Mouse (Mus musculus) hindbrain, embryonic 12.5 days (tissue): Measurements from ENCODE around the gene Psen2. TPM values are rescaled to one million over a fixed set of nuclear protein-coding genes. Genes with fewer than 3 reads are reported as not detected.

ENCODE experiments used
- ATAC-seq: fragments of 200-750 bp; cut with Nextera tagmentation; 2 replicates; pipeline ENCODE4 v1.8.0; 2017; ENCODE audit warnings: moderate TSS enrichment; ENCODE audit not compliant: low FRiP score
- H3K27ac ChIP-seq: fragments of 300-500 bp; sonication (generic); 2 replicates; pipeline ENCODE4 v1.5.1; 2016; ENCODE audit warnings: mild to moderate bottlenecking
- H3K27me3 ChIP-seq: fragments of 300-500 bp; sonication (generic); 2 replicates; pipeline ENCODE4 v1.6.1; 2016; ENCODE audit warnings: mild to moderate bottlenecking
- H3K36me3 ChIP-seq: fragments of 300-500 bp; sonication (generic); 2 replicates; pipeline ENCODE4 v1.6.1; 2016; ENCODE audit warnings: mild to moderate bottlenecking
- H3K4me1 ChIP-seq: fragments of 300-500 bp; sonication (generic); 2 replicates; pipeline ENCODE4 v1.6.1; 2016
- H3K4me2 ChIP-seq: fragments of 300-500 bp; sonication (generic); replicated peaks from 2 replicates; pipeline ENCODE4 v1.6.1; 2016; ENCODE audit warnings: mild to moderate bottlenecking
- H3K4me3 ChIP-seq: fragments of 300-500 bp; sonication (generic); 2 replicates; pipeline ENCODE4 v1.5.1; 2016; ENCODE audit warnings: mild to moderate bottlenecking
- H3K9ac ChIP-seq: fragments of 300-500 bp; sonication (generic); 2 replicates; pipeline ENCODE4 v1.6.1; 2016; ENCODE audit warnings: mild to moderate bottlenecking, moderate library complexity
- H3K9me3 ChIP-seq: fragments of 300-500 bp; sonication (generic); replicated peaks from 2 replicates; pipeline ENCODE4 v1.6.1; 2016; ENCODE audit warnings: mild to moderate bottlenecking
- WGBS: fragments of 180-500 bp; shearing (Covaris S2); methylation state at CpG from one replicate; pipeline ENCODE4 v1.1.7; 2016; 5-methylcytosine and 5-hydroxymethylcytosine counted together
- polyA plus RNA-seq: library from polyadenylated mRNA; unstranded; fragments of >200 nt; fragmentation: Nextera tagmentation; extraction: Ambion mirVana; gene quantifications from 2 replicates; pipeline ENCODE4 v1.2.1, GENCODE M21; 2016

Gene Psen2
- polyA plus RNA-seq, 1 experiment from 2014 or later, result 10.3 TPM

- Histone ChIP-seq H3K4me2 (peak overlapping the region; percentile 98), H3K4me1 (peaks cover 14% of the 10 kb centered on the region; the same call in 1 of the 2 replicates), H3K36me3 (no peaks in the 10 kb centered on the region), H3K27me3 (peaks cover 13% of the 10 kb centered on the region; the same call in 1 of the 2 replicates), H3K9me3 (no peaks in the 10 kb centered on the region), H3K4me3 (peak overlapping the region; percentile 79), H3K27ac (peak overlapping the region; percentile 55; the same call in 1 of the 2 replicates), H3K9ac (peak overlapping the region; percentile 85)
- peak; percentile 76 for ATAC-seq
- WGBS, result 2% methylated on average over 33 of the region's 33 CpGs
Measured at GRCm38 (mm10) chr1:180255294-180256117, 7.7 kb downstream of the Psen2 start.

GRCm38 (mm10) chr1:180254316-180254715 is 8.9 kb downstream of the Psen2 start:
- WGBS, result 89% methylated on average over 5 of the region's 5 CpGs
- no peak overlapping the region for H3K27ac ChIP-seq
- H3K4me2 ChIP-seq, result no peak overlapping the region
- no peaks in the 10 kb centered on the region for H3K9me3 ChIP-seq
- peaks cover 13% of the 10 kb centered on the region; the same call in 1 of the 2 replicates for H3K27me3 ChIP-seq
- H3K9ac ChIP-seq, result no peak overlapping the region
- no peak overlapping the region for H3K4me3 ChIP-seq
- H3K4me1 ChIP-seq, result peaks cover 21% of the 10 kb centered on the region
- no peak for ATAC-seq
- no peaks in the 10 kb centered on the region for H3K36me3 ChIP-seq

- no peaks in the 10 kb centered on the region for H3K36me3 ChIP-seq
- peaks cover 21% of the 10 kb centered on the region for H3K4me1 ChIP-seq
- no peak overlapping the region for H3K27ac ChIP-seq
- H3K4me3 ChIP-seq, result no peak overlapping the region
- no peak for ATAC-seq
- no peak overlapping the region for H3K9ac ChIP-seq
- H3K9me3 ChIP-seq, result no peaks in the 10 kb centered on the region
- WGBS, result 84% methylated on average over 11 of the region's 11 CpGs
- peaks cover 13% of the 10 kb centered on the region; the same call in 1 of the 2 replicates for H3K27me3 ChIP-seq
- no peak overlapping the region for H3K4me2 ChIP-seq
Measured at GRCm38 (mm10) chr1:180252656-180253190, 10.5 kb downstream of the Psen2 start.

- no peaks in the 10 kb centered on the region for H3K36me3 ChIP-seq
- ATAC-seq, result no peak
- H3K4me1 ChIP-seq, result peaks cover 19% of the 10 kb centered on the region
- no peak overlapping the region for H3K4me3 ChIP-seq
- no peak overlapping the region for H3K27ac ChIP-seq
- WGBS, result 49% methylated on average over 10 of the region's 10 CpGs
- H3K9ac ChIP-seq, result no peak overlapping the region
- no peak overlapping the region for H3K4me2 ChIP-seq
- H3K9me3 ChIP-seq, result no peaks in the 10 kb centered on the region
- peaks cover 13% of the 10 kb centered on the region; the same call in 1 of the 2 replicates for H3K27me3 ChIP-seq
Measured at GRCm38 (mm10) chr1:180251176-180252048, 11.8 kb downstream of the Psen2 start.

GRCm38 (mm10) chr1:180250441-180250830 is 12.8 kb downstream of the Psen2 start:
- Histone ChIP-seq H3K4me2 (peak overlapping the region; percentile 26; the same call in 1 of the 2 replicates), H3K9ac (no peak overlapping the region), H3K9me3 (no peaks in the 10 kb centered on the region), H3K27me3 (peaks cover 13% of the 10 kb centered on the region; the same call in 1 of the 2 replicates), H3K4me3 (no peak overlapping the region), H3K36me3 (no peaks in the 10 kb centered on the region), H3K4me1 (peaks cover 14% of the 10 kb centered on the region), H3K27ac (no peak overlapping the region)
- 65% methylated on average over 8 of the region's 8 CpGs for WGBS
- ATAC-seq, result no peak

- Histone ChIP-seq H3K4me3 (no peak overlapping the region), H3K27ac (no peak overlapping the region), H3K4me2 (peak overlapping the region; percentile 26), H3K9me3 (no peaks in the 10 kb centered on the region), H3K36me3 (no peaks in the 10 kb centered on the region), H3K27me3 (peaks cover 8% of the 10 kb centered on the region; the same call in 1 of the 2 replicates), H3K4me1 (peaks cover 9% of the 10 kb centered on the region), H3K9ac (0 out of 2 replicates have a peak overlapping the region, but pooled peaks have one; percentile 1)
- 24% methylated on average over 20 of the region's 20 CpGs for WGBS
- ATAC-seq, result peak; percentile 32; the same call in 1 of the 2 replicates
Measured at GRCm38 (mm10) chr1:180249666-180250440, 13.4 kb downstream of the Psen2 start.

GRCm38 (mm10) chr1:180248593-180249146 is 14.6 kb downstream of the Psen2 start:
- 92% methylated on average over 7 of the region's 7 CpGs for WGBS
- no peaks in the 10 kb centered on the region for H3K36me3 ChIP-seq
- no peaks in the 10 kb centered on the region for H3K27me3 ChIP-seq
- no peak overlapping the region for H3K27ac ChIP-seq
- ATAC-seq, result no peak
- H3K9ac ChIP-seq, result no peak overlapping the region
- no peak overlapping the region for H3K4me3 ChIP-seq
- H3K9me3 ChIP-seq, result 0 out of 2 replicates have a peak, but pooled peaks cover under 1% of the 10 kb centered on the region
- no peak overlapping the region for H3K4me2 ChIP-seq
- H3K4me1 ChIP-seq, result peaks cover 7% of the 10 kb centered on the region

GRCm38 (mm10) chr1:180247901-180248300 is 15.3 kb downstream of the Psen2 start:
- WGBS, result 87% methylated on average over 6 of the region's 7 CpGs
- no peaks in the 10 kb centered on the region for H3K36me3 ChIP-seq

GRCm38 (mm10) chr1:180245741-180246507 is 17.3 kb downstream of the Psen2 start:
- H3K9me3 ChIP-seq, result 0 out of 2 replicates have a peak, but pooled peaks cover 3% of the 10 kb centered on the region
- 84% methylated on average over 13 of the region's 13 CpGs for WGBS
- H3K27me3 ChIP-seq, result no peaks in the 10 kb centered on the region
- H3K36me3 ChIP-seq, result no peaks in the 10 kb centered on the region
- no peak overlapping the region for H3K4me3 ChIP-seq
- no peak overlapping the region for H3K9ac ChIP-seq
- no peak for ATAC-seq
- H3K27ac ChIP-seq, result no peak overlapping the region
- peaks cover 7% of the 10 kb centered on the region for H3K4me1 ChIP-seq
- H3K4me2 ChIP-seq, result no peak overlapping the region

More at GRCm38 (mm10) chr1:180247901-180248300, 15.3 kb downstream of the Psen2 start:
- Histone ChIP-seq H3K4me2 (no peak overlapping the region), H3K27me3 (no peaks in the 10 kb centered on the region), H3K9me3 (0 out of 2 replicates have a peak, but pooled peaks cover 3% of the 10 kb centered on the region), H3K4me3 (no peak overlapping the region), H3K4me1 (peaks cover 7% of the 10 kb centered on the region), H3K27ac (no peak overlapping the region), H3K9ac (no peak overlapping the region)
- no peak for ATAC-seq

GRCm38 (mm10) chr1:180231729-180232128 is 31.5 kb downstream of the Psen2 start:
- Histone ChIP-seq H3K27ac (no peak overlapping the region), H3K36me3 (no peaks in the 10 kb centered on the region), H3K4me3 (no peak overlapping the region), H3K4me2 (no peak overlapping the region), H3K27me3 (no peaks in the 10 kb centered on the region), H3K9me3 (peaks cover 5% of the 10 kb centered on the region; the same call in 1 of the 2 replicates), H3K9ac (no peak overlapping the region), H3K4me1 (no peaks in the 10 kb centered on the region; the same call in 1 of the 2 replicates)
- no peak for ATAC-seq
- WGBS, result 72% methylated on average over 3 of the region's 3 CpGs
